19 mouse cellular contexts compared by ENCODE assay signal in genomic region chr8:116892130-116892529, GRCm38 (mm10). TPM values are rescaled to one million over a fixed set of nuclear protein-coding genes. Genes with fewer than 3 reads are reported as not detected.
DNase-seq lines count a peak whose midpoint lies in the region; ATAC-seq lines count a peak whose summit lies in the region.
"Had no signal": no experiment of that assay in that cellular context is flagged by ENCODE, and none has a peak within 500 bp of the region (broad histone marks: within the 10 kb centered on the region; RNA-seq: fewer than 3 reads in every experiment).

No protein-coding gene starts in this region.

- H3K9me3 ChIP-seq in hindbrain, embryonic 14.5 days (ENCODE audit: control insufficient read depth, low read length): 0 out of 2 replicates have a peak, but pooled peaks cover 3% of the 10 kb centered on the region
- H3K9me3 ChIP-seq: forebrain, embryonic 13.5 days had no signal

- peak; percentile 79 for ATAC-seq in activated CD4-positive, CD25-positive, alpha-beta regulatory T cell, adult 4 months
- no peak for ATAC-seq in hindbrain, embryonic 14.5 days (ENCODE audit: low FRiP score)
- ATAC-seq: forebrain, embryonic 13.5 days; forebrain, embryonic 16.5 days; hindbrain, embryonic 16.5 days; intestine, postnatal 0 days had no signal

- H3K9ac ChIP-seq in hindbrain, embryonic 14.5 days: no peak overlapping the region
- H3K9ac ChIP-seq: forebrain, embryonic 13.5 days; hindbrain, embryonic 12.5 days had no signal

- H3K4me1 ChIP-seq in hindbrain, embryonic 14.5 days (replicated peaks; ENCODE audit: control insufficient read depth, insufficient read depth, low read length): no peaks in the 10 kb centered on the region
- H3K4me1 ChIP-seq: forebrain, embryonic 10.5 days; forebrain, embryonic 13.5 days; hindbrain, embryonic 12.5 days had no signal

- no peak overlapping the region for H3K27ac ChIP-seq in hindbrain, embryonic 14.5 days
- H3K27ac ChIP-seq: forebrain, embryonic 10.5 days; forebrain, embryonic 13.5 days; hindbrain, embryonic 12.5 days had no signal

- H3K4me2 ChIP-seq in hindbrain, embryonic 14.5 days (replicated peaks): no peak overlapping the region
- H3K4me2 ChIP-seq: forebrain, embryonic 13.5 days; heart, embryonic 11.5 days; hindbrain, embryonic 12.5 days had no signal

- no peaks in the 10 kb centered on the region for H3K27me3 ChIP-seq in hindbrain, embryonic 14.5 days (ENCODE audit: control insufficient read depth, insufficient read depth, low read length)
- H3K27me3 ChIP-seq: forebrain, embryonic 13.5 days; hindbrain, embryonic 12.5 days had no signal

- 0 out of 2 replicates have a peak, but pooled peaks cover 10% of the 10 kb centered on the region for H3K36me3 ChIP-seq in hindbrain, embryonic 14.5 days (replicated peaks; ENCODE audit: control insufficient read depth, insufficient read depth)

- WGBS in hindbrain, embryonic 14.5 days: 95% methylated on average over 3 of the region's 3 CpGs

- peak; percentile 46 for DNase-seq in heart, adult 11 months
- DNase-seq in heart, adult 18-20 months: no peak
- DNase-seq in CD4-positive, CD25-positive, alpha-beta regulatory T cell, adult 2 months (ENCODE audit: low read depth, low spot score): peak; percentile 38
- peak; percentile 45 for DNase-seq in naive thymus-derived CD4-positive, alpha-beta T cell, adult 2 months (ENCODE audit: low read depth)
- no peak for DNase-seq in hindbrain, embryonic 14.5 days (ENCODE audit: low spot score)
- DNase-seq in layer of hippocampus, postnatal 14 days (ENCODE audit: low spot score in 2 of 2): no peak
- DNase-seq: B cell, adult 2 months; cerebellum, adult 18-20 months; cerebellum, adult 9-10 months; cerebellum, postnatal 14 days; gastrocnemius, postnatal 25 days had no signal

- H3K4me3 ChIP-seq in hindbrain, embryonic 14.5 days (replicated peaks; ENCODE audit: low read length): no peak overlapping the region
- H3K4me3 ChIP-seq: forebrain, embryonic 10.5 days; forebrain, embryonic 13.5 days; hindbrain, embryonic 12.5 days had no signal

RNA-seq across cellular contexts. Expression of gene Cmc2, which starts 29.1 kb away (rescaled TPM):
- 10 to 100 TPM; 70.9 to 92.4 TPM for total RNA-seq in heart, adult 18-20 months (2021)
- polyA plus RNA-seq in activated CD4-positive, CD25-positive, alpha-beta regulatory T cell, adult 4 months (2017; shearing (Covaris generic)): 10 to 100 TPM; 34.8 to 43.4 TPM
- polyA plus RNA-seq in hindbrain, embryonic 14.5 days (2014; fragmentation: Nextera tagmentation; extraction: Ambion mirVana): 36.0 and 36.3 TPM in 2 replicates
- 10 to 100 TPM; 12.2 to 12.6 TPM for total RNA-seq in layer of hippocampus, postnatal 14 days (2021)

RNA-seq across cellular contexts. Expression of gene Cenpn, which starts 29.4 kb away (rescaled TPM):
- total RNA-seq in heart, adult 18-20 months (2021): under 1 TPM; 0.25 to 0.69 TPM
- 1 to 10 TPM; 7.4 to 8.5 TPM for polyA plus RNA-seq in activated CD4-positive, CD25-positive, alpha-beta regulatory T cell, adult 4 months (2017; shearing (Covaris generic))
- polyA plus RNA-seq in hindbrain, embryonic 14.5 days (2014; fragmentation: Nextera tagmentation; extraction: Ambion mirVana): 8.6 and 9.7 TPM in 2 replicates
- 1 to 10 TPM; 1.5 to 2.4 TPM for total RNA-seq in layer of hippocampus, postnatal 14 days (2021)

RNA-seq across cellular contexts. Expression of gene Atmin, which starts 51.1 kb away (rescaled TPM):
- total RNA-seq in heart, adult 18-20 months (2021): 10 to 100 TPM; 15.5 to 16.2 TPM
- polyA plus RNA-seq in activated CD4-positive, CD25-positive, alpha-beta regulatory T cell, adult 4 months (2017; shearing (Covaris generic)): 1 to 10 TPM; 7.0 to 9.0 TPM
- 26.2 and 28.3 TPM in 2 replicates for polyA plus RNA-seq in hindbrain, embryonic 14.5 days (2014; fragmentation: Nextera tagmentation; extraction: Ambion mirVana)
- 10 to 100 TPM; 35.0 to 37.5 TPM for total RNA-seq in layer of hippocampus, postnatal 14 days (2021)

Comparison
In these comparisons a context has a peak if more than half of its experiments do, and no peak if none do; other contexts are left out.
1. DNase-seq: peak in heart, adult 11 months (single experiment), CD4-positive, CD25-positive, alpha-beta regulatory T cell, adult 2 months (single experiment) and naive thymus-derived CD4-positive, alpha-beta T cell, adult 2 months (single experiment); none in heart, adult 18-20 months (0 of 2), hindbrain, embryonic 14.5 days (single experiment) and layer of hippocampus, postnatal 14 days (0 of 2).
2. RNA of gene Cmc2, which starts 29.1 kb away (total RNA-seq): 70.9 to 92.4 TPM in heart, adult 18-20 months; 12.2 to 12.6 TPM in layer of hippocampus, postnatal 14 days; every median in the first group is over 4 times any median in the second.